Mouse (Mus musculus): ENCODE data around the gene Miox. TPM values are rescaled to one million over a fixed set of nuclear protein-coding genes. Genes with fewer than 3 reads are reported as not detected.

Gene Miox
- total RNA-seq, 2 experiments from 2014 or later = not detected

Other genes with a start within 250 kb of the Miox start
- 3.8 and 8.8 TPM in 2 replicates for gene Selenoo, start 245.3 kb upstream of the Miox start, total RNA-seq (2015; ENCODE audit: low replicate concordance)
- 5.9 and 6.0 TPM in 2 replicates for gene Selenoo, start 245.3 kb upstream of the Miox start, total RNA-seq (2017; ENCODE audit: low replicate concordance)
- gene Tubgcp6, start 211.3 kb upstream of the Miox start, total RNA-seq (2015; ENCODE audit: low replicate concordance) = 7.3 and 13.8 TPM in 2 replicates
- gene Tubgcp6, start 211.3 kb upstream of the Miox start, total RNA-seq (2017; ENCODE audit: low replicate concordance) = 15.3 and 21.2 TPM in 2 replicates
- gene Hdac10, start 205.7 kb upstream of the Miox start, total RNA-seq (2015; ENCODE audit: low replicate concordance) = 1.5 TPM in 1 of 2 replicates, not detected in the other
- gene Hdac10, start 205.7 kb upstream of the Miox start, total RNA-seq (2017; ENCODE audit: low replicate concordance) = 1.7 and 2.5 TPM in 2 replicates
- not detected in 2 replicates for gene Mapk12, start 193.7 kb upstream of the Miox start, total RNA-seq (2015; ENCODE audit: low replicate concordance)
- gene Mapk12, start 193.7 kb upstream of the Miox start, total RNA-seq (2017; ENCODE audit: low replicate concordance) = not detected in 2 replicates
- gene Mapk11, start 184.8 kb upstream of the Miox start, total RNA-seq (2015; ENCODE audit: low replicate concordance) = not detected in 2 replicates
- 0.17 TPM in 1 of 2 replicates, not detected in the other for gene Mapk11, start 184.8 kb upstream of the Miox start, total RNA-seq (2017; ENCODE audit: low replicate concordance)
- 9.6 and 14.2 TPM in 2 replicates for gene Plxnb2, start 153.6 kb upstream of the Miox start, total RNA-seq (2015; ENCODE audit: low replicate concordance)
- gene Plxnb2, start 153.6 kb upstream of the Miox start, total RNA-seq (2017; ENCODE audit: low replicate concordance) = 4.9 and 6.9 TPM in 2 replicates
- gene Dennd6b, start 137.9 kb upstream of the Miox start, total RNA-seq (2015; ENCODE audit: low replicate concordance) = not detected in 2 replicates
- 0.84 and 1.7 TPM in 2 replicates for gene Dennd6b, start 137.9 kb upstream of the Miox start, total RNA-seq (2017; ENCODE audit: low replicate concordance)
- gene Ppp6r2, start 122.8 kb upstream of the Miox start, total RNA-seq (2015; ENCODE audit: low replicate concordance) = 18.1 and 19.6 TPM in 2 replicates
- gene Ppp6r2, start 122.8 kb upstream of the Miox start, total RNA-seq (2017; ENCODE audit: low replicate concordance) = 26.2 and 47.5 TPM in 2 replicates
- 38.9 and 39.6 TPM in 2 replicates for gene Sbf1, start 19.1 kb upstream of the Miox start, total RNA-seq (2015; ENCODE audit: low replicate concordance)
- gene Sbf1, start 19.1 kb upstream of the Miox start, total RNA-seq (2017; ENCODE audit: low replicate concordance) = 11.2 and 22.4 TPM in 2 replicates
- gene Adm2, start 11.7 kb upstream of the Miox start, total RNA-seq (2015; ENCODE audit: low replicate concordance) = not detected in 2 replicates
- not detected in 2 replicates for gene Adm2, start 11.7 kb upstream of the Miox start, total RNA-seq (2017; ENCODE audit: low replicate concordance)
- gene Lmf2, start 21.3 kb downstream of the Miox start, total RNA-seq (2015; ENCODE audit: low replicate concordance) = 18.6 and 21.3 TPM in 2 replicates
- 8.3 and 9.1 TPM in 2 replicates for gene Lmf2, start 21.3 kb downstream of the Miox start, total RNA-seq (2017; ENCODE audit: low replicate concordance)
- 30.6 and 48.1 TPM in 2 replicates for gene Ncaph2, start 21.3 kb downstream of the Miox start, total RNA-seq (2015; ENCODE audit: low replicate concordance)
- 60.7 and 118 TPM in 2 replicates for gene Ncaph2, start 21.3 kb downstream of the Miox start, total RNA-seq (2017; ENCODE audit: low replicate concordance)
- gene Sco2, start 39.4 kb downstream of the Miox start, total RNA-seq (2015; ENCODE audit: low replicate concordance) = 1.3 and 5.2 TPM in 2 replicates
- gene Sco2, start 39.4 kb downstream of the Miox start, total RNA-seq (2017; ENCODE audit: low replicate concordance) = 0.68 and 2.1 TPM in 2 replicates
- gene Tymp, start 42.6 kb downstream of the Miox start, total RNA-seq (2015; ENCODE audit: low replicate concordance) = not detected in 2 replicates
- gene Tymp, start 42.6 kb downstream of the Miox start, total RNA-seq (2017; ENCODE audit: low replicate concordance) = not detected in 2 replicates
- gene Odf3b, start 44.9 kb downstream of the Miox start, total RNA-seq (2015; ENCODE audit: low replicate concordance) = not detected in 2 replicates
- 2.3 TPM in 1 of 2 replicates, not detected in the other for gene Odf3b, start 44.9 kb downstream of the Miox start, total RNA-seq (2017; ENCODE audit: low replicate concordance)
- gene Klhdc7b, start 50.5 kb downstream of the Miox start, total RNA-seq (2015; ENCODE audit: low replicate concordance) = not detected in 2 replicates
- gene Klhdc7b, start 50.5 kb downstream of the Miox start, total RNA-seq (2017; ENCODE audit: low replicate concordance) = not detected in 2 replicates
- not detected in 2 replicates for gene Syce3, start 76.1 kb downstream of the Miox start, total RNA-seq (2015; ENCODE audit: low replicate concordance)
- gene Syce3, start 76.1 kb downstream of the Miox start, total RNA-seq (2017; ENCODE audit: low replicate concordance) = not detected in 2 replicates
- gene Cpt1b, start 91.5 kb downstream of the Miox start, total RNA-seq (2015; ENCODE audit: low replicate concordance) = 2.1 and 6.9 TPM in 2 replicates
- 0.84 and 4.4 TPM in 2 replicates for gene Cpt1b, start 91.5 kb downstream of the Miox start, total RNA-seq (2017; ENCODE audit: low replicate concordance)
- 0.58 and 1.0 TPM in 2 replicates for gene C730034F03Rik, start 95.2 kb downstream of the Miox start, total RNA-seq (2015; ENCODE audit: low replicate concordance)
- gene C730034F03Rik, start 95.2 kb downstream of the Miox start, total RNA-seq (2017; ENCODE audit: low replicate concordance) = 1.4 and 5.3 TPM in 2 replicates
- gene Gm44502, start 95.3 kb downstream of the Miox start, total RNA-seq (2015; ENCODE audit: low replicate concordance) = not detected in 2 replicates
- gene Gm44502, start 95.3 kb downstream of the Miox start, total RNA-seq (2017; ENCODE audit: low replicate concordance) = 0.14 TPM in 1 of 2 replicates, not detected in the other
- 82.0 and 92.2 TPM in 2 replicates for gene Chkb, start 95.5 kb downstream of the Miox start, total RNA-seq (2015; ENCODE audit: low replicate concordance)
- 28.6 and 30.9 TPM in 2 replicates for gene Chkb, start 95.5 kb downstream of the Miox start, total RNA-seq (2017; ENCODE audit: low replicate concordance)
- 0.19 and 0.21 TPM in 2 replicates for gene Mapk8ip2, start 119.5 kb downstream of the Miox start, total RNA-seq (2015; ENCODE audit: low replicate concordance)
- gene Mapk8ip2, start 119.5 kb downstream of the Miox start, total RNA-seq (2017; ENCODE audit: low replicate concordance) = 0.14 and 0.34 TPM in 2 replicates
- gene Arsa, start 143.0 kb downstream of the Miox start, total RNA-seq (2015; ENCODE audit: low replicate concordance) = 0.42 TPM in 1 of 2 replicates, not detected in the other
- gene Arsa, start 143.0 kb downstream of the Miox start, total RNA-seq (2017; ENCODE audit: low replicate concordance) = 1.5 and 2.2 TPM in 2 replicates
- gene Shank3, start 165.2 kb downstream of the Miox start, total RNA-seq (2015; ENCODE audit: low replicate concordance) = 0.63 and 0.77 TPM in 2 replicates
- 0.98 and 1.0 TPM in 2 replicates for gene Shank3, start 165.2 kb downstream of the Miox start, total RNA-seq (2017; ENCODE audit: low replicate concordance)
- not detected in 2 replicates for gene Acr, start 233.9 kb downstream of the Miox start, total RNA-seq (2015; ENCODE audit: low replicate concordance)
- gene Acr, start 233.9 kb downstream of the Miox start, total RNA-seq (2017; ENCODE audit: low replicate concordance) = not detected in 2 replicates

Measured in erythroblast, adult 5-6 weeks (primary cell).